In genomic region chr17:31834320-31835065, GRCm38 (mm10) we compare ENCODE assay signal across 9 mouse cellular contexts. TPM values are rescaled to one million over a fixed set of nuclear protein-coding genes. Genes with fewer than 3 reads are reported as not detected.
DNase-seq lines count a peak whose midpoint lies in the region; ATAC-seq and TF ChIP-seq lines count a peak whose summit lies in the region.
"Had no signal": no experiment of that assay in that cellular context is flagged by ENCODE, and none has a peak within 500 bp of the region (broad histone marks: within the 10 kb centered on the region; RNA-seq: fewer than 3 reads in every experiment).

No protein-coding gene starts in this region.

- no peak for TF ChIP-seq POLR2A in small intestine, adult 2 months (IDR thresholded peaks at IDR 0.05; ENCODE audit: low read depth, low read length)

- no peak overlapping the region for H3K9ac ChIP-seq in neural tube, embryonic 13.5 days
- H3K9ac ChIP-seq in heart, embryonic 11.5 days (ENCODE audit: low read depth, low read length), result 0 out of 2 replicates have a peak overlapping the region, but pooled peaks have one; percentile 23
- H3K9ac ChIP-seq: liver, embryonic 14.5 days had no signal

- 84% methylated on average over 6 of the region's 6 CpGs for WGBS in neural tube, embryonic 13.5 days
- WGBS in heart, embryonic 11.5 days (ENCODE audit: insufficient replicate concordance), result 69% methylated on average over 6 of the region's 6 CpGs
- WGBS in small intestine, adult 2 months, result 63% methylated on average over 6 of the region's 6 CpGs

- no peak for TF ChIP-seq CTCF in small intestine, adult 2 months (IDR thresholded peaks at IDR 0.05; ENCODE audit: extremely low read depth, insufficient read length, insufficient replicate concordance, low read depth, low read length)

- H3K4me1 ChIP-seq in neural tube, embryonic 13.5 days (replicated peaks), result peaks cover 21% of the 10 kb centered on the region; the same call in 1 of the 2 replicates
- H3K4me1 ChIP-seq in heart, embryonic 11.5 days (ENCODE audit: control insufficient read depth, insufficient read depth, low read length), result peaks cover 33% of the 10 kb centered on the region
- peaks cover 14% of the 10 kb centered on the region for H3K4me1 ChIP-seq in small intestine, adult 2 months (ENCODE audit: control insufficient read depth, insufficient read depth, insufficient read length, low read length)

- no peaks in the 10 kb centered on the region for H3K27me3 ChIP-seq in neural tube, embryonic 13.5 days
- no peaks in the 10 kb centered on the region for H3K27me3 ChIP-seq in heart, embryonic 11.5 days (ENCODE audit: control insufficient read depth, insufficient read depth, low read length)
- H3K27me3 ChIP-seq in small intestine, adult 2 months (ENCODE audit: control insufficient read depth, insufficient read depth, low read length), result no peaks in the 10 kb centered on the region

- no peaks in the 10 kb centered on the region for H3K36me3 ChIP-seq in neural tube, embryonic 13.5 days
- H3K36me3 ChIP-seq in heart, embryonic 11.5 days (ENCODE audit: control insufficient read depth, insufficient read depth, low read length), result no peaks in the 10 kb centered on the region
- H3K36me3 ChIP-seq in small intestine, adult 2 months (ENCODE audit: control insufficient read depth, insufficient read depth, low read length), result no peaks in the 10 kb centered on the region

- DNase-seq in neural tube, embryonic 10.5 days (ENCODE audit: extremely low spot score, low spot score), result no peak
- DNase-seq in kidney, postnatal 36 days, result peak; percentile 76 to 77
- no peak for DNase-seq in cerebellum, adult 9-11 months
- no peak for DNase-seq in right cerebral cortex, postnatal 14 days
- no peak for DNase-seq in T-cell, adult 2 months (ENCODE audit: low spot score)

- H3K4me3 ChIP-seq in neural tube, embryonic 13.5 days, result no peak overlapping the region
- H3K4me3 ChIP-seq in heart, embryonic 11.5 days (ENCODE audit: low read depth, low read length), result no peak overlapping the region
- no peak overlapping the region for H3K4me3 ChIP-seq in small intestine, adult 2 months (ENCODE audit: low read depth, low read length)

- no peak overlapping the region for H3K27ac ChIP-seq in neural tube, embryonic 13.5 days (replicated peaks)
- peak overlapping the region; percentile 60 for H3K27ac ChIP-seq in heart, embryonic 11.5 days (ENCODE audit: low read depth, low read length)
- H3K27ac ChIP-seq in small intestine, adult 2 months (ENCODE audit: insufficient read depth, low read depth, low read length), result peak overlapping the region; percentile 24; the same call in 1 of the 2 replicates
- H3K27ac ChIP-seq: liver, embryonic 14.5 days had no signal

- no peak overlapping the region for H3K4me2 ChIP-seq in neural tube, embryonic 13.5 days
- no peak overlapping the region for H3K4me2 ChIP-seq in heart, embryonic 11.5 days

- ATAC-seq in neural tube, embryonic 13.5 days (ENCODE audit: low read depth), result 0 out of 2 replicates have a peak, but pooled peaks have one; percentile 27
- ATAC-seq in heart, embryonic 11.5 days (replicated peaks; ENCODE audit: insufficient number of reproducible peaks, low FRiP score, low TSS enrichment), result no peak

- H3K9me3 ChIP-seq in neural tube, embryonic 13.5 days, result no peaks in the 10 kb centered on the region
- H3K9me3 ChIP-seq in heart, embryonic 11.5 days (replicated peaks; ENCODE audit: control insufficient read depth, low read length), result no peaks in the 10 kb centered on the region

RNA-seq across cellular contexts. Expression of gene Sik1, which starts 21.1 kb away (rescaled TPM):
- polyA plus RNA-seq in neural tube, embryonic 13.5 days (2015; fragmentation: Nextera tagmentation; extraction: Ambion mirVana), result 17.0 and 20.1 TPM in 2 replicates
- polyA plus RNA-seq in heart, embryonic 11.5 days (2014; fragmentation: Nextera tagmentation; extraction: Ambion mirVana), result 21.7 and 24.3 TPM in 2 replicates
- polyA plus RNA-seq in small intestine, adult 2 months (2012; rRNA removed), result 8.0 and 16.9 TPM in 2 replicates

Comparison
In these comparisons a context has a peak if more than half of its experiments do, and no peak if none do; other contexts are left out.
1. DNase-seq: peak in kidney, postnatal 36 days (2 of 2); none in neural tube, embryonic 10.5 days (single experiment), cerebellum, adult 9-11 months (single experiment), right cerebral cortex, postnatal 14 days (single experiment) and T-cell, adult 2 months (single experiment).